Mouse (Mus musculus): ENCODE data around the gene Ece2. TPM values are rescaled to one million over a fixed set of nuclear protein-coding genes. Genes with fewer than 3 reads are reported as not detected.

Ece2 gene
- not detected for total RNA-seq (2023)

GRCm38 (mm10) chr16:20629731-20630634 lies at the start of gene Ece2:
Ece2 (plus strand) TSS chr16:20629828.

GRCm38 (mm10) chr16:20589366-20589938 lies 40.2 kb upstream of the Ece2 start, which contains the start of gene Vwa5b2:
Vwa5b2 (plus strand) TSS chr16:20589471.

DNA sequence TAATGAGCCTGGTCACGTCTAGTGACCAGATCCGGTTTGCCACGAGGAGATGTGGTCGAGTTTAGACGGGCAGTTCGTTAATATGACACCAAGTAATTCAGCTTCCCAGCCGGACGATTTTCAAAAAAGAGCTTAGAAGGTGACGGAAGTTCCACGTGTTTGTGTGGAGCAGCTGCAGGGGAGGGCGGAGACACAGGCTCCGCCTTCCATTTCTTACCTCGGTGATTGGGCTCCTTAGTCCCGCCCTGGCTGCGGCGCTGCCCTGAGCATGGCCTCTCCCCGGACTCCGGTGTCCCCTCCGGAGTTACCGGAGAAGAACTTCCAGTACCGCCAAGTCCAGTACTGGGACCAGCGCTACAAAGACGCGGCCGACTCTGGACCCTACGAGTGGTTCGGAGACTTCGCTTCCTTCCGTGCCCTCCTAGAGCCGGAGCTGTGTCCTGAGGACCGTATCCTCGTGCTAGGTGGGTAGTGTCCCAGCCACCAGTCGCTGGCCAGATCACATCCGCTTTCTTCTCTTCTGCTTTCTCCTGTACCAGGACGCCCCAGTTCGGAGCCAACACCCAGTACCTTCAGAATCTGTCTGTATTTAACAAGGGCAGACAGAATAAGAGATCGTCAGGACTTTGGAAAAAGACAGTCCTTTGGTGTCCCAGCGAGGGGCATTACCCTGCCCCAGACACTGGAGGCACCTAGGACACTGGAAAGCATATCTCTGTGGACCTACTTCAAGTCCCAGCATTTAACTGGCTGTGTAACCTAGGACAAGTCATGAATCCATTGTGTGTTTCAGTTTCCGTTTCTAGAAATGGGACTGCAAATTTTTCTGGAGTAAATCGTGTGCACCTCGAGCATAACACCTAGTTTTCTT lies 18.0 kb upstream of the Ece2 start, which contains the start of the genes Eef1akmt4, Gm49333 and Alg3:
Gene Eef1akmt4, plus strand, starts transcription at position 237 of the 871 bp plus-strand sequence.
Gene Gm49333, plus strand, starts transcription at position 254 of the 871 bp plus-strand sequence.
Gene Alg3, minus strand, starts transcription at position 379 of the 871 bp plus-strand sequence.

DNA sequence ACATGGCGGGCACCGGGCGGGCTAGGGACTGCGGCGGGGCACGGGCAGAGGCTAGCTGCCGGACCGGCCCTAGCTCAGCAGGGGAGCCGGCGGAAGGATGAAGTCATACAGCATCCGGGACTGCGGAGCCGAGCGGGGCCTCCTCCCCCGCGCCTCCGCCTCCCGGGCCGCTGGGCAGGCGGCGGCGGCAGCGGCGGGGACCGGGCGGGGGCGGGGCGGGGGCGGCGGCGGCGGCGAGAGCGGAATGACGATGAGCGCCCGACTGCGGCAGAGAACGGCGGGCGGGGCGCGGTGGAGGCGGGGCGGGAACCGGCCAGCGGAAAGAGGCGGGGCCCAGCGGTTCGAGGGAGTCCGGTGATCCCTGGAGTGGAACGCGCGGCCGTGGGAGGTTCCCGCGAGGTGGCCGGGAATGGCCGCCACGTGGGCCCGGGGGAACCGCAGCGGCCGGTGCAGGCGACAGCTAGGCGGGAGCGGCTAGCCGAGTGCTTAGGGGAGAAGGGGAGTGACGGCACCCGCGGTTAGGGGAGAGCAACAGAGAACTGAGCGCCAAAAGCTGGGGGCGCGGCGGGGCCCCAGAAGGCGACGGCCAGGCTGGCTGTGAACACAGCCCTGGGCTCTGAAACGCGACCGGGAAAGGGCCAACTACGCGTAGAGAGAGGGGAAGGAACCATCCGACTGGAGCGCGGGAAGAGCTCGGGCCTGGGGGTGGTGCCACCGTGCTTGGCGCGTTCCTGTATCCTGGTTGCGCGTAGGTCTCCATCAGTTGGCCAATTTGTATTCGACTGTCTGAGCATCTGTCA lies 8.2 kb upstream of the Ece2 start, which contains the start of gene Camk2n2:
Gene Camk2n2, minus strand, starts transcription at position 97 of the 800 bp plus-strand sequence.

DNA sequence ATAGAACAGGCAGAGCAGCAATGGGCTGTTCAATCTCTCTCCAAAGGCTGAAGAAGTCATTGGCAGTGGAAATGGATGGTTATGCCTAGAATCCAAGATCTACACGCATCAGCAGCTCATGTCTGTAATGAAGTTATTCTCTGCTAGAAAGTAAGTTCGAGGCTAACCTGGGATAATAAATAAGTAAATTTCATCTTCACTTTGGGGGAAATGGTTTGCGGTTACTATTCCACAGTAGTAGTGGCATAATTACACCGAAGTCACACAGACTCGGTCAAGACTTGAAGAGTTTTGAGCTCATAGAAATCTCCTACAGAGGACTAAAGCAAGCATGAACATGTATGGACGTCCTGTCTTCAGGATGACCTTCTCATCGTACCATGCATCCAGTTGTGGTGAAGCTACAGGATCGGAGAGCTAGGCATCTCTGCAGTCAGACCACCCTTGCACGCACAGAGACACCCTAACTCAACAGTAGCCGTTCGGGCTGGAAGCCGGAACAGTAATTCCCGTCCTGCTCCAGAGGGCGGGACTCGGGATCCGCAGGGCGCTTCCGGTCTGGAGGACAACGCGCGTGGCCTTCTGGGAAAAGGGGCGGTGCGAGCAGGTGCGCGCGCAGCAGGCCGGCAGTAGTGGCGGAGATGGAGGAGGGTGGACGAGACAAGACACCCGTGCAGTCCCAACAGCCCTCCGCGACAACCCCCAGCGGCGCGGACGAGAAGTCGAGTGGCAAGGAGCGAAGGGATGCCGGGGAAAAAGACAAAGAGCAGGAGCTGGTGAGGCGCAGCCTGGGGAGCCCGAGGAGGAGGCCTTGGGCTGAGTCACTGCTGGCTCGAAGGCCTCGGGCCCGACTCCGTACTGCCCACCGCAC lies 21.7 kb downstream of the Ece2 start, which contains the start of gene Psmd2:
Gene Psmd2, plus strand, starts transcription at position 577 of the 871 bp plus-strand sequence.

DNA sequence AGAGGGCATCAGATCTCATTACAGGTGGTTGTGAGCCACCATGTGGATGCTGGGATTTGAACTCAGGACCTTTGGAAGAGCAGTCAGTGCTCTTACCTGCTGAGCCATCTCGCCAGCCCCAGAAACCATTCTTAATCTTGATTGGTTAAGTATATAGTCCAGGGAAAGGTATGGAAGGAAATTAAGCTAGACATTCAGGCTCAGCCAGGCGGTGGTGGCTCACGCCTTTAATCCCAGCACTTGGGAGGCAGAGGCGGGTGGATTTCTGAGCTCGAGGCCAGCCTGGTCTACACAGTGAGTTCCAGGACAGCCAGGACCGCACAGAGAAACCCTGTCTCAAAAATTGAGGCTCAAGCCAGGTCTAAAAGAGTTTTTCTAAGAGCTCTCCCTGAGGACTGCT lies 38.4 kb downstream of the Ece2 start, which contains the start of gene Eif4g1:
Gene Eif4g1, plus strand, starts transcription at position 301 of the 400 bp plus-strand sequence.

GRCm38 (mm10) chr16:20693111-20693701 lies 63.6 kb downstream of the Ece2 start, which contains the start of gene Fam131a:
Fam131a (plus strand) TSS chr16:20693241.

Other genes starting within 250 kb of the Ece2 start
- gene Abcc5, start 203.4 kb upstream of the Ece2 start, total RNA-seq (2023), result 64.7 TPM
- gene Eif2b5, start 131.0 kb upstream of the Ece2 start, total RNA-seq (2023), result 42.3 TPM
- 33.0 TPM for gene Dvl3, start 112.8 kb upstream of the Ece2 start, total RNA-seq (2023)
- 157 TPM for gene Ap2m1, start 94.3 kb upstream of the Ece2 start, total RNA-seq (2023)
- 106 TPM for gene Abcf3, start 81.3 kb upstream of the Ece2 start, total RNA-seq (2023)
- not detected for gene Vwa5b2, start 40.4 kb upstream of the Ece2 start, total RNA-seq (2023)
- gene Eef1akmt4, start 18.2 kb upstream of the Ece2 start, total RNA-seq (2023), result 3.8 TPM
- not detected for gene Gm49333, start 18.2 kb upstream of the Ece2 start, total RNA-seq (2023)
- gene Alg3, start 18.1 kb upstream of the Ece2 start, total RNA-seq (2023), result 9.2 TPM
- gene Camk2n2, start 8.5 kb upstream of the Ece2 start, total RNA-seq (2023), result 0.44 TPM
- 108 TPM for gene Psmd2, start 21.8 kb downstream of the Ece2 start, total RNA-seq (2023)
- 295 TPM for gene Eif4g1, start 38.5 kb downstream of the Ece2 start, total RNA-seq (2023)
- 1.1 TPM for gene Fam131a, start 63.4 kb downstream of the Ece2 start, total RNA-seq (2023)
- gene Polr2h, start 87.8 kb downstream of the Ece2 start, total RNA-seq (2023), result 20.8 TPM
- 5.5 TPM for gene Clcn2, start 87.9 kb downstream of the Ece2 start, total RNA-seq (2023)
- gene Chrd, start 103.3 kb downstream of the Ece2 start, total RNA-seq (2023), result not detected
- gene Thpo, start 104.7 kb downstream of the Ece2 start, total RNA-seq (2023), result not detected